Mouse (Mus musculus): ENCODE data around the gene Zfp668.

- TF ChIP-seq CTCF (IDR thresholded peaks at IDR 0.05; ENCODE audit: low read depth) (no peak), EP300 (optimal IDR thresholded peaks at IDR 0.05) (no peak)
Observed at GRCm38 (mm10) chr7:127890798-127891197, 14.2 kb upstream of the Zfp668 start, which contains the start of gene Prss53.

Measured in stomach, postnatal 0 days (tissue).